Mouse (Mus musculus) CD8-positive naive resting alpha-beta T cell, adult 2 months (primary cell): ENCODE results near the gene D130052B06Rik.

ENCODE experiments used
- DNase-seq, 2 experiments: peaks; one replicate each; pipeline ENCODE4 v3.0.0; 2022; ENCODE audit warnings: low read depth in 2 of 2, low spot score in 2 of 2

The D130052B06Rik gene

GRCm38 (mm10) chr11:33660016-33660913 lies 61.2 kb downstream of the D130052B06Rik start:
- no peak for DNase-seq

GRCm38 (mm10) chr11:33663599-33663998 lies 64.5 kb downstream of the D130052B06Rik start:
- no peak for DNase-seq

- DNase-seq = no peak
These were observed 69.3 kb downstream of the D130052B06Rik start for GRCm38 (mm10) chr11:33668376-33668775.

GRCm38 (mm10) chr11:33670105-33670965 lies 71.2 kb downstream of the D130052B06Rik start:
- DNase-seq = no peak
